In genomic region chr16:23912741-23913140, GRCm38 (mm10) we compare ENCODE assay signal across 20 mouse cellular contexts. TPM values are rescaled to one million over a fixed set of nuclear protein-coding genes. Genes with fewer than 3 reads are reported as not detected.
"Had no signal": no experiment of that assay in that cellular context is flagged by ENCODE, and none has a peak within 500 bp of the region (broad histone marks: within the 10 kb centered on the region; RNA-seq: fewer than 3 reads in every experiment).

No protein-coding gene starts in this region.

- H3K9ac ChIP-seq: limb, embryonic 13.5 days; liver, embryonic 14.5 days; neural tube, embryonic 15.5 days had no signal

- H3K4me3 ChIP-seq: layer of hippocampus, adult 2 months; limb, embryonic 13.5 days; myocyte; neural tube, embryonic 15.5 days had no signal

- H3K36me3 ChIP-seq: limb, embryonic 13.5 days; neural tube, embryonic 15.5 days had no signal

- H3K27me3 ChIP-seq: limb, embryonic 13.5 days; neural tube, embryonic 15.5 days had no signal

- DNase-seq: kidney, adult 11 months; kidney, postnatal 10 days; kidney, postnatal 4 days; left cerebral cortex, postnatal 4 days; lung, adult 18-20 months; midbrain, embryonic 14.5 days; right cerebral cortex, adult 18-20 months; right cerebral cortex, postnatal 25 days; thymus, adult 18-20 months; thymus, postnatal 14 days had no signal

- H3K4me1 ChIP-seq: limb, embryonic 13.5 days; neural tube, embryonic 15.5 days had no signal

- H3K4me2 ChIP-seq: limb, embryonic 13.5 days; neural tube, embryonic 15.5 days had no signal

- H3K27ac ChIP-seq: layer of hippocampus, adult 2 months; limb, embryonic 13.5 days; liver, embryonic 14.5 days; neural tube, embryonic 15.5 days had no signal

- H3K9me3 ChIP-seq: limb, embryonic 13.5 days; neural tube, embryonic 15.5 days had no signal

RNA-seq across cellular contexts. Expression of gene Rtp2, which starts 19.5 kb away (rescaled TPM):
- total RNA-seq: liver, adult 2 months; megakaryocyte-erythroid progenitor cell, adult 5-6 weeks had no signal
- polyA plus RNA-seq: kidney, embryonic 14.5 days; limb, embryonic 13.5 days; liver, adult 2 months; liver, embryonic 14.5 days; midbrain, embryonic 14.5 days; neural tube, embryonic 11.5 days; neural tube, embryonic 15.5 days; small intestine, adult 2 months had no signal

RNA-seq across cellular contexts. Expression of gene Sst, which starts 22.0 kb away (rescaled TPM):
- total RNA-seq: liver, adult 2 months; megakaryocyte-erythroid progenitor cell, adult 5-6 weeks had no signal
- polyA plus RNA-seq: liver, adult 2 months; myocyte had no signal
